Mouse (Mus musculus) activated CD4-positive, CD25-positive, alpha-beta regulatory T cell, adult 4 months (primary cell): ENCODE measurements around the gene Tsga10ip. TPM values are rescaled to one million over a fixed set of nuclear protein-coding genes. Genes with fewer than 3 reads are reported as not detected.
"Not testable (repeated sequence)": the region's sequence is repeated elsewhere in the genome, so short reads cannot be mapped to it uniquely, and the experiment has no call there.

Experiments
- ATAC-seq: one replicate; pipeline ENCODE4 v1.8.0; 2017
- polyA plus RNA-seq, 2 experiments: library from polyadenylated mRNA; unstranded; fragments of 100-300 nt; shearing (Covaris generic); gene quantifications; one replicate each; pipeline ENCODE4 v1.2.1; 2017

Tsga10ip gene
- polyA plus RNA-seq, 2 experiments from 2014 or later = not detected

- peak; percentile 72 for ATAC-seq
Measured at GRCm38 (mm10) chr19:5388588-5389242, 13.6 kb downstream of the Tsga10ip start, which contains the start of gene Sart1. Sart1 (minus strand) TSS chr19:5388703.

GRCm38 (mm10) chr19:5388011-5388441 lies 14.3 kb downstream of the Tsga10ip start:
- no peak for ATAC-seq

GRCm38 (mm10) chr19:5384715-5385114 lies 17.6 kb downstream of the Tsga10ip start:
- ATAC-seq = no peak

- no peak for ATAC-seq
Measured at GRCm38 (mm10) chr19:5383326-5383725, 19.0 kb downstream of the Tsga10ip start.

GRCm38 (mm10) chr19:5377446-5377845 lies 24.9 kb downstream of the Tsga10ip start:
- no peak for ATAC-seq

- ATAC-seq = no peak
Measured at GRCm38 (mm10) chr19:5374748-5375147, 27.6 kb downstream of the Tsga10ip start.

- ATAC-seq = no peak
Measured at GRCm38 (mm10) chr19:5374177-5374576, 28.1 kb downstream of the Tsga10ip start.

- ATAC-seq = no peak
Measured at GRCm38 (mm10) chr19:5372724-5373123, 29.6 kb downstream of the Tsga10ip start.

GRCm38 (mm10) chr19:5370932-5371331 lies 31.4 kb downstream of the Tsga10ip start:
- no peak for ATAC-seq

- ATAC-seq = no peak
Measured at GRCm38 (mm10) chr19:5367455-5367854, 34.9 kb downstream of the Tsga10ip start.

- no peak for ATAC-seq
Measured at GRCm38 (mm10) chr19:5367053-5367359, 35.3 kb downstream of the Tsga10ip start, which contains the start of gene Banf1. Banf1 (minus strand) TSS chr19:5367168.

GRCm38 (mm10) chr19:5366175-5367052 lies 35.9 kb downstream of the Tsga10ip start, which contains the start of gene Eif1ad:
Eif1ad (plus strand) TSS chr19:5366741.
- ATAC-seq = peak; percentile 80

GRCm38 (mm10) chr19:5365751-5366150 lies 36.6 kb downstream of the Tsga10ip start:
- ATAC-seq = no peak

GRCm38 (mm10) chr19:5364124-5364523 lies 38.2 kb downstream of the Tsga10ip start:
- ATAC-seq = peak; percentile 21

- ATAC-seq = no peak
Measured at GRCm38 (mm10) chr19:5362186-5362585, 40.1 kb downstream of the Tsga10ip start.

- ATAC-seq = no peak
Measured at GRCm38 (mm10) chr19:5356080-5356479, 46.2 kb downstream of the Tsga10ip start.

- ATAC-seq = no peak
Measured at GRCm38 (mm10) chr19:5353609-5354008, 48.7 kb downstream of the Tsga10ip start.

- not testable (repeated sequence) for ATAC-seq
Measured at GRCm38 (mm10) chr19:5349502-5349873, 52.8 kb downstream of the Tsga10ip start, which contains the start of gene Cst6. Cst6 (minus strand) TSS chr19:5349574.

- ATAC-seq = peak; percentile 65
Measured at GRCm38 (mm10) chr19:5348526-5349501, 53.5 kb downstream of the Tsga10ip start.

GRCm38 (mm10) chr19:5348064-5348463 lies 54.3 kb downstream of the Tsga10ip start:
- ATAC-seq = no peak

GRCm38 (mm10) chr19:5345297-5346131 lies 56.8 kb downstream of the Tsga10ip start:
- ATAC-seq = no peak
